Mouse (Mus musculus): Measurements from ENCODE around the gene Rtn2.

Rtn2 gene

DNA sequence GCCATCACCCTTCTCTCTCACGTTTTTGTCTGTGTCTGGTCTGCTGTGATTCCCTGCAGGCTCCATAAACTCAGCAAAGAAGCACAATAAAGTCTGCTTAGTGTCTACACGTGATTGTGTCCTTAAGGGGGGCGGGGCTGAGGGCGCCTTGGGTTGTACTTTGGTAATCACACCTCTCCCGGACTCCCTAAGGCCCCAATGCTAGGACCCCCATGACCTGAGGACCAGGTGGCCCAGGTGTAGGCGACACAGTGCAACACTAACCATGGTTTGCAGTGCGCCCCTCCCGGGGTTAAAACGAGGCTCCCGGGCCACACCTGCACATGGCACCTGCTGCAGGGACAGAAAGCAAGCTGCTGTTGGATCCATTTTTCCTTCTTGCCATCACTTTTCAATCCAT lies 58.8 kb downstream of the Rtn2 start:
- in situ Hi-C loops (cut with MboI, MseI) = loop anchor here (5.0 kb wide), 1 partner anchor 34 kb away; no protein-coding TSS in a partner anchor

DNA sequence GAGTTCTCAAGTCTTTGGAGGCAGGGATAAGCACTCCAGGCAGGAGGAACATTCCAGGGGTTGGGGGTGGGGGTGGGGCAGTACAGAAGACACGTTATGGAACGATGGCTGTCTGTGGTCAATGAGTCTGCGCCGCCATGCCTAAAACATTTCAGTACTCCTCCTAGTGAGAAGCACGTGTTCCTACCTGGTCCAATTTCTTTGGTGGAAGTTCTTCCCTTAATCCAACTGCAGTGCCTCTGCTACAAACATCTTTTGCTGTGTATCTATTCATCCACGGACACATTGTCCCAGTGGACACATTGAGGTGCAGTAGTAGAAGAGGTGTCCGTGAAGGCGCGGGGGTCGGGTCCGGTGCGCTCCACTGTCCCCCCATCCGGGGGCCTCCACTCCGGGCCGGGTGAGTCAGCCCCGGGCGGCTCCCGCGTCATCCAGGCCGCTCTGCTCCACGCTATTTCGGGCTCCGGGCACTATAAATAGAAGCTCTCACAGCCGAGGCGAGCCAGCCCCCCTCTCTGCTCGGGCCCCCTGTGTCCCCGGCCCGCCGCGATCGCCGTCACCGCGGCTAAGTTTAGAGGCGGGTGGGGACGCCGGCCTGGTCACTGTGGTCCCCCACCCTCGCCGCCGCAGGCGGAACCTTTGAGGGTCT lies 59.5 kb downstream of the Rtn2 start:
- in situ Hi-C loops (cut with MboI, MseI) = loop anchor here (5.0 kb wide), 1 partner anchor 35 kb away; no protein-coding TSS in a partner anchor

GRCm38 (mm10) chr7:19342481-19343027 lies 60.1 kb downstream of the Rtn2 start:
- in situ Hi-C loops (cut with MboI, MseI) = loop anchor here (5.0 kb wide), 1 partner anchor 35 kb away; no protein-coding TSS in a partner anchor

GRCm38 (mm10) chr7:19343210-19343808 lies 60.9 kb downstream of the Rtn2 start:
- in situ Hi-C loops (cut with MboI, MseI) = loop anchor here (5.0 kb wide), 1 partner anchor 36 kb away; no protein-coding TSS in a partner anchor

- in situ Hi-C loops (cut with MboI, MseI) = loop anchor here (5.0 kb wide), 1 partner anchor 37 kb away; no protein-coding TSS in a partner anchor
These were observed 61.9 kb downstream of the Rtn2 start, which contains the start of gene Ercc1 for GRCm38 (mm10) chr7:19344237-19344847. Gene Ercc1, plus strand, starts transcription at chr7:19344778.

- in situ Hi-C loops (cut with MboI, MseI) = loop anchor here (5.0 kb wide), 1 partner anchor 38 kb away; no protein-coding TSS in a partner anchor
These were observed 62.6 kb downstream of the Rtn2 start for GRCm38 (mm10) chr7:19344938-19345471.

Data from T-helper 17 cell (primary cell).